Mouse (Mus musculus) lung, postnatal 10 days (tissue): ENCODE measurements at regions not wholly inside any gene's neighbourhood (a gene's known extent, or its start where the extent isn't known, plus 50 kb on each side); places are given as distances from the start of the nearest gene placed in this dataset.

ENCODE experiments used
- DNase-seq: peaks from one replicate; pipeline ENCODE4 v3.0.0; 2021

DNA sequence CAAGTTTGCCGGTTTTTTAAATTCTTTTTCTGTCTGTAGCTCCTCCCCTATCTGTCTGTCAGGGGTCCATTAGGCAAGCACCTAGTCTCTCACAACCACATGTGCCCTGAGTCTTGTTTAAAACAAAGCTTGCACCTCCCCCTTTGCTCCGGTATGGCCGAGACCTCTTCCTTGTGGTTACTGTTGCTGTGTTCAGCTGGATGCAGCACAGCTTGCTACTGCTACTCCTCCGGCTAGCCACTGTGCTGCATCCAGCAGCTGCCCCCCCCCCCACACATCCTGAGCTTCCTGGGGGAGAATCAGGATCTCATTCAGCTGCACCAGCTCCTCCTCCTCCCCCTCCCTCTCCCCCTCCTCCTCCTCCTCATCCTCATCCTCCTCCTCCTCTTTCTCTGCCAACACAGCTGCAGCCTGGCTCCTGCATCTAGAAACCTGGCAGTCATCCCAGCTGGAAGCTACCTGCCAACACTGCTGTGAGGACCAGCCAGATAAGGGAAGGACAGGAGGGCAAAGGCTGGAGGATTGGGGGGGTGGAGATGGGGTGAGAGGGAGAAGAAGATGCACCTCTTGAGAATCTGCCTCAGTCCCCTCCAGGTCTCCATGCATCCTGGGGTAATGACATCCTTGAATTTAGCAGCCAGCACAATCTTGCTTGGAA lies 114.8 kb upstream of the Tmem260 start:
- DNase-seq, result peak; percentile 22

DNA sequence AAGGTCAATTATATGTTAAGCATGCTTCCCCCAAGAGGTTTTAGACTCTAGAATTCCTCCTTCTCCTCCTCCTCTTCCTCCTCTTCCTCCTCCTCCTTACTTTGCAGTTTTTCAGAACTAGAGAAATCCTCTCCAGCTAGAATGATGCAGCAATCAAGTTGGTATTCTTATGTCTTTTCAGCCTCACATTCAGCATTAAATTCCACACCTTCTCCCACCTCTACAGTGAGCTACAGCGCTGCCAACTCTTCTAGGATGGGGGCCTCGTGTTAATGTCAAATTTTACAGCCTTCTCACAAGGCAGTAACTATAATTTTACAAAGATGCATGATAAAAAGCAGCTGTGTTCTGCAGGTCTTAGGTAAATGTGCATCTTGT lies 114.3 kb upstream of the Tmem260 start:
- no peak for DNase-seq

GRCm38 (mm10) chr14:48332193-48332592 lies 113.7 kb upstream of the Tmem260 start:
- DNase-seq, result no peak

- peak; percentile 64 for DNase-seq
Measured at GRCm38 (mm10) chr14:48332660-48333059, 113.3 kb upstream of the Tmem260 start.

GRCm38 (mm10) chr14:48334106-48334809 lies 111.7 kb upstream of the Tmem260 start:
- DNase-seq, result peak; percentile 28

DNA sequence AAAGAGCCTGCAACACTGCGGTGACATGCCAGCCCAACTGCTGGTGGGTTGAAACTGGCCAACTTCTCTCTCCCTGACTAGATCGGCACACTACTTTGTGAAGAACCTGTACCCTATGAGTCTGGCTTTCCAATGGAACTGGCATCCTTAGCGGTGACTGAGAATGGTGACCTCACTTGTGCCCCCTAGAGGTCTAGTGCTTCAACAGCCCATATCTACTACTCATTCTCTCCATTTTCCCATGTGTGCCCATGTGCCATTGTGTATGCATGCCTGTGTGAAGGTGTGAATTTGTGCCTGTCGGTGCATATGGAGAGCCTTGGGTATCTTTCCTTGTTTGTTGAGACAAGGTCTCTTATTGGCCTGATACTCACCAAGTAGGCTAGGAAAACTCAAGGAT lies 106.5 kb upstream of the Tmem260 start:
- no peak for DNase-seq

- DNase-seq, result no peak
Measured at GRCm38 (mm10) chr14:48342944-48343343, 103.0 kb upstream of the Tmem260 start.

DNA sequence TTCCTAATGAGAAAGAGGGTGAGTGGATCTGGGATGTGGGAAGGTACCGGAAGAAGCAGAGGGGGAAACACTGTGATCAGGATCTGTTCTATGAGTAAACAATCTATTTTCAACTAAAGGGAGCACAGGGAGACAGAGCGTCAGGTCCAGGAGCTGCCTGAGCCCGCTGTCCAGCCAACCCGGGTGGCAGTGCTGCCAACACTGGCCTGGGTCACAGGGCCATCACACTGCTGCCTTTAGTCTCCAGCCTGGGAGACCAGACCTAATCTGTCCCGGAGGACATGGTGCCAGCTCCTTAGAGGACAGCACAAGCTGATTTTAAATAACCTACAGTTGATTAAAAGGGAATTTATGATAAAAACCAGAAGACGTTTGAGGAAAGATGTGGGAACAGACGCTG lies 100.0 kb upstream of the Tmem260 start:
- DNase-seq, result no peak

DNA sequence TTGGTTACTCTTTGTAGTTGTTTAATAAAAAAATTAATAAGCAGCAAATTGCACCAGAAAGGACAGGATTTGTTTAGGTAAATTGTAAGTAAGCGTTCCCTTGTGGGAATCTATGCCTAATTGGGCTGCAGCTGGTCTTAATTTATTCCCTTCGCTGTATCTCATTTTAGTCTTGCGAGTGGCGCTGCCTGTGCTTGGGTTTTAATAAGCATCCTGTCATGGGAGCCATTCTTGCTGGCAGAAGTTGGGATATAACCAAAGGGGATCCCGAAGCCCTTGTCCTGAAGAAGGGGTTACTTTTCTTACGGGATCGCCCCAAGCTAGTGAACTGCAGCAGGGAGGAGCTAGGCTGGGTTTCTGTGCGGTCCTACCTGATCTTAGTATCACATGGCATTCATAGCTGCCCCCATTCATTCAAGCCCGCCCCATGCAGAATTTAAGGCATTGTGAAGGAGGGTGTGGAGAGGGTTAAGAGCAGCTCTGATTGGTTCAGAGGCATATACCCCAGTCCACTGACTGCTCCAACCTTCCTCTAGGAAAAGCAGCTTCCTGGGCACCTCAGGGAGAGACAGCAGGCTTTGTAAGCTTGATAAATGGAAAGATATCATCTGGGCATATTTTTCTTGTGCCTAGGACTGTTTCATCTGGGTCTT lies 96.4 kb upstream of the Tmem260 start:
- no peak for DNase-seq

- no peak for DNase-seq
Measured at GRCm38 (mm10) chr14:48351652-48352051, 94.3 kb upstream of the Tmem260 start.

DNA sequence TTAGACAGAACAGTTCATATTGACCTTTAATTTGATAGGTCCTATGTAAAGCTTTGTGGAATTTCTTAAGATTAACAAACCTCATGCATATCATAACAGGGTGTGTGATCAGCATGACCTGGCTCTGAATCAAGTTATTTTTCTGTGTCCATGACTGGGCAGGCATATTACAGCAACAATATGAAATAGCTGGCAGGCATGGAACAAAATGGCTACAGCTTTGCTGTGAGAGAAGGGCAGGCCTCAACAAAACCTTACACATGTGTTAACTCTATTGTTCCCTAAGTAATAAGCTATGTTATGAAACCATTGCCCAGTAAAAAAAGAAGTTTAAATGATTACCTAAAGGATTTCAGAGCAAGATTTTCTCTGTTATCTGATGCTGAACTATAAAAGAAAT lies 93.1 kb upstream of the Tmem260 start:
- DNase-seq, result no peak

- DNase-seq, result no peak
Measured at GRCm38 (mm10) chr14:48354176-48354575, 91.7 kb upstream of the Tmem260 start.

DNA sequence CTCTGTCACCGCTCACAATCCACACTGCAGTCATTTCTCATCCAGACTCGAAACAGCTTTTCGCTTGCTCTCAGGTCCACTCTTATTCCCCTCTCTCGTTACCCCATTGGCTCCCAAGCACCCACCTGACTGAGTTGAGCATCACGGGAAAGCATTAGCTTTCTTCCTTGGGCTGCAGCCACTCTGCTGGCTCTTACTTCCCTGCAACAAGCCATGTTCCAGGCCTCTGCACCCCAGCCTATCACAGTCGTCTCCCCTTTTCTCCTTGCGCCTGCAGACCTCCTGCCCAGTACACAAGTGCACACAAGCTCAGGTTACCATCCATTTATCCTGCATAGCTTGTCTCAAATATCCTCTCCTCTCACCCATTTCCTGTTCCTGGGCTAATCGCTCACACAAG lies 88.5 kb upstream of the Tmem260 start:
- DNase-seq, result no peak

DNA sequence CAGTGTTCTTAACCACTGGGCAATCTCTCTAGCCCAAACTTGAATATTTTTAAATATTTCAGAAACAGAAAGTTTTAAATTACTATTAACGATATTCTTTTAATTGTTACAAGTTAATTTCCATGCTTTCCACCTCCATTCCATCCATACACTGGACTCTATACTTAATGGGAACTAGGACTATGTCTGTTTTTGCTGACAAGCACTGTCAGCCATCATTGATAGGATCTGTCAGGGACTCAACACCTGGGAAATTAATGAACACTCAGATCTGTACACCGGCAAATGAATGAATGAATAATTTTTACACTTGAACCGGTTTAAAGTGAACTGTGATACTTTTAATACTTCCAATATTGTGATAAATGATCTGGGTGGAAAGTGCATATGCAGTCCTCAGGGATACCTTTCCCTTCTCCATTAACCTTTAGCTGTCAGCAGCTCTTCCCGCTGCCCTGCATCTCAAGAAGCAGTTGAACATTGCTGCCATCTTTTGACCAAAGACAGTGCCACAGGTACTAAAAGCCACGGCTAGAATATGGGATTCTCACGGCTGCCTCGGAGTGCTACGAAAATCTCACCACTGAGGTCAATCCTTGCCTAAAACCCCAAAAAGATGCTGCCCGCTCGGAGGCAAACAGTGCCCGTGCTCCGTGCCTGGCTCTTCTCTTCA lies 87.3 kb upstream of the Tmem260 start:
- DNase-seq, result peak; percentile 50

GRCm38 (mm10) chr14:48361820-48362219 lies 84.1 kb upstream of the Tmem260 start:
- DNase-seq, result no peak

DNA sequence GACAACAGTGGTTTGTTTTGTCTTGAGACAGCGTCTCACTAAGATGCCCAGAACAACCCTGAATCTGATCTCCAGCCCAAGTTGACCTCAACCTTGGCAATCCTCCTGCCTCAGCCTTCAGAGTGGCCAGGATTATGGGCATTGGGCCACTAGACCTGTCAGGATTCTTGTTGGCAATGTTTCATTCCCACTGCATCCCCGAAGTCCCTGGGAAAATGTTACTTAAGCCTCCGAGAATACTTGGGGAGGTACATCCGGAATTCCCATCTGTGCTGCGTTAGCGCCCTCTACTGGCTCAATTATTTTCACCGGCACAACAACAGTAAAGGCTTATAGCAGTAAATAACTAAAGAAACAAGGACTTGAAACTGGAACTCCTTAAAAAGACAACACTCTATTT lies 78.9 kb upstream of the Tmem260 start:
- DNase-seq, result peak; percentile 85

DNA sequence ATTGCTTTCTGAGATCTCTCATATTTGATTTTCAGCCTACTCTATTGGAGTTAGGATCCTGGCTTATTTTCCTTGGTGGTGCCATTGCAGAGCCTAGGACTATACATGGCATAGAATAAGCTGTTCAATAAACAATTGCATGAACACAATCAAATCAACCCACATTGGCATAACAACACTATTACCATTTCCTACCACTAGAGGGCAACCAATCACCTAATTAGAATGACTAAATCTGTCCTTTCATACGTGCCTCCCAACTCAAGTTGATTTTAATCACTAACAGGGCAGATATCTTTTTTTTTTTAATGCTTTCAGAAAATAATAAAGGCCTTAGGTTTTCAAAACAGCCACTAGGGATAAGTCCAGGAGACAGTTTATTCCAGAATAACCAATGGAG lies 75.6 kb upstream of the Tmem260 start:
- DNase-seq, result peak; percentile 62

DNA sequence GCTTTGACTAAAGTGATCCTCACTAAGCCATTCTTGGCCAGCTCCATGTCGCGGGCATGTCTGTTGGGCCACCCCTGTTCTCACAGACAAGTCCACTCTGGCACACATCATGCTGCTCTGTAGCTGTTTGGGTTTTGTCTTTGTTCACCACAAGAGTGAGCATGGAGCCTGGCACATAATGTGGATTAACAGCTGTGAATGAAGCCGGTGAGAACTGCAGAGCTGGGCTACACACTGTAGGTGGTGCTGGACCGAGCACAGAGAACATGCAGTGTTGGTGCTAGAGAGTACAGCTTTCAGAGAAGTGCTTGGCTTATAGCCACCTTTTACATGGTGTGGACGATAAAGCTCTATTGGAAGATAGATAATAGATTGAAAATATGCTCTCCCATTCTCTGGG lies 74.2 kb upstream of the Tmem260 start:
- peak; percentile 71 for DNase-seq

GRCm38 (mm10) chr14:48376112-48376511 lies 69.8 kb upstream of the Tmem260 start:
- no peak for DNase-seq
